In genomic region chr11:4949256-4950044, GRCm38 (mm10) we compare ENCODE assay signal across 9 mouse cellular contexts. TPM values are rescaled to one million over a fixed set of nuclear protein-coding genes. Genes with fewer than 3 reads are reported as not detected.
DNase-seq lines count a peak whose midpoint lies in the region; ATAC-seq lines count a peak whose summit lies in the region.
"Had no signal": no experiment of that assay in that cellular context is flagged by ENCODE, and none has a peak within 500 bp of the region (broad histone marks: within the 10 kb centered on the region; RNA-seq: fewer than 3 reads in every experiment).

No protein-coding gene starts in this region.

- no peak overlapping the region for H3K4me3 ChIP-seq in heart, embryonic 10.5 days
- no peak overlapping the region for H3K4me3 ChIP-seq in forebrain, embryonic 10.5 days
- H3K4me3 ChIP-seq in intestine, embryonic 16.5 days (ENCODE audit: low read length) = 0 out of 2 replicates have a peak overlapping the region, but pooled peaks have one; percentile 3

- peak; percentile 83 for DNase-seq in heart, embryonic 10.5 days (ENCODE audit: low spot score)
- DNase-seq in heart, adult 11 months = no peak
- peak; percentile 68 for DNase-seq in Muller cell, postnatal 12 days (ENCODE audit: inconsistent ontology term)
- peak; percentile 83 for DNase-seq in forebrain, embryonic 10.5 days (ENCODE audit: extremely low spot score, low spot score)
- peak; percentile 61 for DNase-seq in lung, postnatal 14 days
- DNase-seq in right cerebral cortex, postnatal 14 days = peak; percentile 38
- no peak for DNase-seq in layer of hippocampus, adult 8-10 months (ENCODE audit: low spot score in 2 of 2)

- no peak overlapping the region for H3K27ac ChIP-seq in heart, embryonic 10.5 days
- H3K27ac ChIP-seq in forebrain, embryonic 10.5 days = no peak overlapping the region
- no peak overlapping the region for H3K27ac ChIP-seq in intestine, embryonic 16.5 days (ENCODE audit: low read length)

- no peaks in the 10 kb centered on the region for H3K9me3 ChIP-seq in heart, embryonic 10.5 days
- H3K9me3 ChIP-seq in forebrain, embryonic 10.5 days = no peaks in the 10 kb centered on the region
- H3K9me3 ChIP-seq in intestine, embryonic 16.5 days (ENCODE audit: control insufficient read depth, low read length) = no peaks in the 10 kb centered on the region

- 5% methylated on average over 23 of the region's 23 CpGs for WGBS in heart, embryonic 10.5 days
- WGBS in forebrain, embryonic 10.5 days = 6% methylated on average over 23 of the region's 23 CpGs
- WGBS in intestine, embryonic 16.5 days = 5% methylated on average over 23 of the region's 23 CpGs

- peaks cover 100% of the 10 kb centered on the region for H3K27me3 ChIP-seq in heart, embryonic 10.5 days (ENCODE audit: insufficient read depth, poor library complexity, severe bottlenecking)
- H3K27me3 ChIP-seq in forebrain, embryonic 10.5 days (ENCODE audit: poor library complexity, severe bottlenecking) = peaks cover 99% of the 10 kb centered on the region
- peaks cover 65% of the 10 kb centered on the region for H3K27me3 ChIP-seq in intestine, embryonic 16.5 days (replicated peaks; ENCODE audit: control insufficient read depth, insufficient read depth, low read length)

- peaks cover 26% of the 10 kb centered on the region for H3K4me1 ChIP-seq in heart, embryonic 10.5 days
- H3K4me1 ChIP-seq in forebrain, embryonic 10.5 days = peaks cover 33% of the 10 kb centered on the region
- peaks cover 8% of the 10 kb centered on the region for H3K4me1 ChIP-seq in intestine, embryonic 16.5 days (ENCODE audit: control insufficient read depth, insufficient read depth, low read length)

- no peak overlapping the region for H3K9ac ChIP-seq in intestine, embryonic 16.5 days (ENCODE audit: low read depth, low read length)

- no peaks in the 10 kb centered on the region for H3K36me3 ChIP-seq in heart, embryonic 10.5 days
- no peaks in the 10 kb centered on the region for H3K36me3 ChIP-seq in forebrain, embryonic 10.5 days (replicated peaks)
- no peaks in the 10 kb centered on the region for H3K36me3 ChIP-seq in intestine, embryonic 16.5 days (ENCODE audit: control insufficient read depth, insufficient read depth, low read length)

- H3K4me2 ChIP-seq in intestine, embryonic 16.5 days (ENCODE audit: low read depth, low read length) = no peak overlapping the region

- ATAC-seq in intestine, embryonic 16.5 days = no peak

RNA-seq across cellular contexts. Expression of gene Nefh, which starts 1.6 kb away (rescaled TPM):
- polyA plus RNA-seq in heart, embryonic 10.5 days (2016; fragmentation: Nextera tagmentation; extraction: Ambion mirVana) = 0.39 and 0.74 TPM in 2 replicates
- 0.11 and 0.17 TPM in 2 replicates for polyA plus RNA-seq in forebrain, embryonic 10.5 days (2016; fragmentation: Nextera tagmentation; extraction: Ambion mirVana)
- polyA plus RNA-seq in intestine, embryonic 16.5 days (2015; fragmentation: Nextera tagmentation; extraction: Ambion mirVana) = 0.55 and 0.61 TPM in 2 replicates
- total RNA-seq in layer of hippocampus, adult 8-10 months (2022) = 10 to 100 TPM; 42.3 to 45.7 (median 45.6) TPM
- total RNA-seq: CH12.LX had no signal

RNA-seq across cellular contexts. Expression of gene Ap1b1, which starts 37.2 kb away (rescaled TPM):
- 55.7 and 62.6 TPM in 2 replicates for polyA plus RNA-seq in heart, embryonic 10.5 days (2016; fragmentation: Nextera tagmentation; extraction: Ambion mirVana)
- polyA plus RNA-seq in forebrain, embryonic 10.5 days (2016; fragmentation: Nextera tagmentation; extraction: Ambion mirVana) = 61.5 and 64.3 TPM in 2 replicates
- 81.2 and 85.4 TPM in 2 replicates for polyA plus RNA-seq in intestine, embryonic 16.5 days (2015; fragmentation: Nextera tagmentation; extraction: Ambion mirVana)
- 100 to 1,000 TPM; 144 to 152 (median 150) TPM for total RNA-seq in layer of hippocampus, adult 8-10 months (2022)

RNA-seq across cellular contexts. Expression of gene Thoc5, which starts 54.3 kb away (rescaled TPM):
- polyA plus RNA-seq in heart, embryonic 10.5 days (2016; fragmentation: Nextera tagmentation; extraction: Ambion mirVana) = 32.2 and 36.9 TPM in 2 replicates
- 56.8 and 58.2 TPM in 2 replicates for polyA plus RNA-seq in forebrain, embryonic 10.5 days (2016; fragmentation: Nextera tagmentation; extraction: Ambion mirVana)
- 30.3 and 32.7 TPM in 2 replicates for polyA plus RNA-seq in intestine, embryonic 16.5 days (2015; fragmentation: Nextera tagmentation; extraction: Ambion mirVana)
- 10 to 100 TPM; 38.6 to 43.8 (median 41.4) TPM for total RNA-seq in layer of hippocampus, adult 8-10 months (2022)

Comparison
In these comparisons a context has a peak if more than half of its experiments do, and no peak if none do; other contexts are left out.
1. DNase-seq: peak in heart, embryonic 10.5 days (single experiment), Muller cell, postnatal 12 days (single experiment), forebrain, embryonic 10.5 days (single experiment), lung, postnatal 14 days (single experiment) and right cerebral cortex, postnatal 14 days (single experiment); none in heart, adult 11 months (single experiment) and layer of hippocampus, adult 8-10 months (0 of 2).